30 mouse cellular contexts compared by ENCODE assay signal in the genomic region with DNA sequence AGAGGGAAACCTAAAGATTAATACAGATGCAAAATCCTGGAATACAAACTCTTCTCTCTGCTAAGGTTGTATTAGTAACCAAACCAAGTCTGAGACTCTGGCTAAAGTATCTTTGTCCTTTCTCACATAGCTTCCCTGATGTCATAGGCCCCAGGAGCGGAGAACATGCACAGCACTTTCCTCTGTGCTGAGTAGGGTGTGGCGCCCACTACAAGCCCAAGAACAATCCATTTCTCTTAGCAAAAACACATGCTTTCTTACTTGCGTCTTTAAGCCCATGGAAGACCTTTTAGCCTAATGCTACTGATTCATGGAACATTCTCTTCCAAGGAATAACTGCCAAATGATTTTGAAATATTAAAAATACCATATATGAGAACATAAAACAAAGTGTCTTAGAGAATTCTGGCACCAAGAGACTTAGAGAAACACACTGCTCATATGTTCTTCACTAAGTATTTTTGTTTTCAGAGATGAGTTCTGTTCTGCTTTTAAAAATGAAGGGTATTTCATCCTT. TPM values are rescaled to one million over a fixed set of nuclear protein-coding genes. Genes with fewer than 3 reads are reported as not detected.
"Had no signal": no experiment of that assay in that cellular context is flagged by ENCODE, and none has a peak within 500 bp of the region (broad histone marks: within the 10 kb centered on the region; RNA-seq: fewer than 3 reads in every experiment).

No protein-coding gene starts in this region.

- H3K9me3 ChIP-seq: hindbrain, embryonic 10.5 days; hindbrain, embryonic 12.5 days; intestine, embryonic 15.5 days; limb, embryonic 10.5 days; limb, embryonic 12.5 days; liver, embryonic 13.5 days had no signal

- DNase-seq: heart, adult 2 months; heart, postnatal 10 days; heart, postnatal 4 days; kidney, adult 18-20 months; kidney, adult 8-10 months; kidney, postnatal 10 days; kidney, postnatal 25 days; kidney, postnatal 4 days; liver; liver, embryonic 13.5 days had no signal

- H3K4me1 ChIP-seq: hindbrain, embryonic 10.5 days; hindbrain, embryonic 12.5 days; intestine, embryonic 15.5 days; limb, embryonic 10.5 days; limb, embryonic 12.5 days; liver, embryonic 13.5 days had no signal

- H3K27ac ChIP-seq: heart, adult 2 months; hindbrain, embryonic 10.5 days; hindbrain, embryonic 12.5 days; hindbrain, embryonic 14.5 days; intestine, embryonic 15.5 days; layer of hippocampus, adult 2 months; left cerebral cortex, adult 2 months; limb, embryonic 10.5 days; limb, embryonic 12.5 days; liver, embryonic 13.5 days had no signal

- H3K4me2 ChIP-seq: heart, embryonic 11.5 days; hindbrain, embryonic 12.5 days; hindbrain, embryonic 14.5 days; intestine, embryonic 15.5 days; limb, embryonic 12.5 days; liver, embryonic 11.5 days; liver, embryonic 13.5 days had no signal

- H3K4me3 ChIP-seq: heart, adult 2 months; hindbrain, embryonic 10.5 days; hindbrain, embryonic 12.5 days; intestine, embryonic 15.5 days; layer of hippocampus, adult 2 months; left cerebral cortex, adult 2 months; limb, embryonic 10.5 days; limb, embryonic 12.5 days; liver, embryonic 13.5 days had no signal

- ATAC-seq: hindbrain, embryonic 16.5 days; inflammation-experienced regulatory T-cells, adult 6 months; intestine, embryonic 15.5 days; intestine, postnatal 0 days had no signal

- H3K27me3 ChIP-seq: hindbrain, embryonic 12.5 days; intestine, embryonic 15.5 days; limb, embryonic 12.5 days; liver, embryonic 13.5 days had no signal

- H3K36me3 ChIP-seq: hindbrain, embryonic 10.5 days; hindbrain, embryonic 12.5 days; intestine, embryonic 15.5 days; limb, embryonic 10.5 days; limb, embryonic 12.5 days; liver, embryonic 13.5 days had no signal

- H3K9ac ChIP-seq: hindbrain, embryonic 12.5 days; hindbrain, embryonic 14.5 days; intestine, embryonic 15.5 days; limb, embryonic 12.5 days; liver, embryonic 13.5 days had no signal

RNA-seq across cellular contexts. Expression of a gene that starts 28.0 kb away (rescaled TPM):
- total RNA-seq: gastrocnemius, postnatal 4 days; heart, adult 2 months; heart, postnatal 10 days; heart, postnatal 25 days; heart, postnatal 4 days; layer of hippocampus, adult 2 months; layer of hippocampus, postnatal 25 days; left cerebral cortex, postnatal 36 days had no signal
- polyA plus RNA-seq: heart, embryonic 11.5 days; heart, embryonic 14.5 days; inflammation-experienced regulatory T-cells, adult 6 months; kidney, embryonic 14.5 days; kidney, embryonic 16.5 days; limb, embryonic 12.5 days; liver, embryonic 13.5 days had no signal
